Mouse (Mus musculus): Measurements from ENCODE around the gene Olfr1121. TPM values are rescaled to one million over a fixed set of nuclear protein-coding genes. Genes with fewer than 3 reads are reported as not detected.
"Not testable (repeated sequence)": the region's sequence is repeated elsewhere in the genome, so short reads cannot be mapped to it uniquely, and the experiment has no call there.

Olfr1121 gene
- not detected in 2 replicates for polyA plus RNA-seq (2015; fragmentation: Nextera tagmentation; extraction: Ambion mirVana)

DNA sequence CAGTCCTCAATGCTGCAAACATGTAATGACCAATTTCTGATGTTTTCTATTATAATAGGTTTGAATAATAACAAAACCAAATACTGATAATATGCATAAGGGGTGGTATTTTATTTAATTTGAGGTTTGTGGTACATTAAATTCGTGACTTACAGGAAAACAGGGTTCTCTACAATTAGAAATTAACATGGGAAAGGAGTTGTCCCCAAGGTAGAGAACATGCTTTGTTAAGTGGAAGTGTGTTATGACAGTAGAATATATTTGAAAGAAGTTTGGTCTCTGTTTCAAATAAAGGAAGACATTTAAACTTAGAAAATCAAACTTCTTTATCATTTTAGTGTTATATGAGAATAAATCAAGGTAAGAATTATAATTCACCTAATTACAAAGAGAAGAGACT lies at the start of gene Olfr1121:
Gene Olfr1121, plus strand, starts transcription at position 301 of the 400 bp plus-strand sequence.
- Histone ChIP-seq H3K27me3 (replicated peaks; ENCODE audit: control insufficient read depth, insufficient read depth, low read length) (no peaks in the 10 kb centered on the region), H3K4me1 (replicated peaks; ENCODE audit: control insufficient read depth, insufficient read depth, low read length) (no peaks in the 10 kb centered on the region), H3K9me3 (ENCODE audit: control insufficient read depth, low read length) (no peaks in the 10 kb centered on the region), H3K36me3 (ENCODE audit: control insufficient read depth, insufficient read depth) (no peaks in the 10 kb centered on the region), H3K27ac (ENCODE audit: low read length) (no peak within 1 kb of the TSS), H3K4me2 (ENCODE audit: low read length) (no peak within 1 kb of the TSS), H3K9ac (replicated peaks; ENCODE audit: low read depth, low read length) (no peak within 1 kb of the TSS), H3K4me3 (replicated peaks; ENCODE audit: low read length) (no peak within 1 kb of the TSS)
- WGBS, result 35% methylated on average over 1 of the region's 1 CpGs
- ATAC-seq, result no peak

DNA sequence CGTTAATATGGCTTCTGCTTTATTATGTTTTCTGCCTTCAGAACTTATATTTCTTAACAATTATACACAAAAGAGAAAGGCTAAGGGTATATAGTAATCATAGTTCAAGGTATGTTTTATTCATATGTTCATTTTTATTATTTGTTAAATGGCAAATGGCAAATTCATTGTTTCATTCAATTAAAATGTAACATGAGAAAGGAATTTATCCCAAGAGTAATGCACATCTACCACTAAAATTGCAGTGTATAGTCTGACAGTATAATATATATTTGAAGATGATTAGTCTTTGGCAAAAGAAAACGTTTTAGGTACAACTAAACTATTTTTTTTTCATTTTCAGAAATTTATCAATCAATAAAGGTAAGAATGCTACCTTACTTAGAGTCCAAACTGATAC lies 15.2 kb upstream of the Olfr1121 start, which contains the start of gene Olfr1120:
Gene Olfr1120, plus strand, starts transcription at position 301 of the 400 bp plus-strand sequence.
- H3K27ac ChIP-seq (ENCODE audit: low read length), result no peak within 1 kb of the TSS
- H3K4me1 ChIP-seq (replicated peaks; ENCODE audit: control insufficient read depth, insufficient read depth, low read length), result no peaks in the 10 kb centered on the region
- 60% methylated on average over 2 of the region's 2 CpGs for WGBS
- H3K27me3 ChIP-seq (replicated peaks; ENCODE audit: control insufficient read depth, insufficient read depth, low read length), result no peaks in the 10 kb centered on the region
- H3K4me3 ChIP-seq (replicated peaks; ENCODE audit: low read length), result no peak within 1 kb of the TSS
- no peaks in the 10 kb centered on the region for H3K36me3 ChIP-seq (ENCODE audit: control insufficient read depth, insufficient read depth)
- no peak within 1 kb of the TSS for H3K9ac ChIP-seq (replicated peaks; ENCODE audit: low read depth, low read length)
- H3K9me3 ChIP-seq (ENCODE audit: control insufficient read depth, low read length), result no peaks in the 10 kb centered on the region
- H3K4me2 ChIP-seq (ENCODE audit: low read length), result no peak within 1 kb of the TSS
- ATAC-seq, result no peak

DNA sequence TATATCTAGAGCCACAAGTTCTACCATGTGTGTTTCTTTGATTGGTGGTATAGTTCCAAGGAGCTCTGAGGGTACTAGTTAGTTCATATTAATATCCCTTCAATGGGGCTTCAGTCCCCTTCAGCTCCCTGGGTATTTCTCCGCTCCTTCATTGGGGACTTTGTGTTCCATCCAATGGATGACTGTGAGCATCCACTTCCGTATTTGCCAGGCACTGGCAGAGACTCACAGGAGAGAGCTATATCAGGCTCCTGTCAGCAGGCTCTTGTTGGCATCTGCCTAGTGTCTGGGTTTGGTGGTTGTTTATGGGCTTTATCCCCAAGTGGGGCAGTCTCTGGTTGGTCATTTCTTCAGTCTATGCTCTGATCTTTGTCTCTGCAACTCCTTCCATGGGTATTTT lies 9.6 kb upstream of the Olfr1121 start:
- H3K9me3 ChIP-seq (ENCODE audit: control insufficient read depth, low read length); H3K27ac ChIP-seq (ENCODE audit: low read length); ATAC-seq; H3K4me1 ChIP-seq (replicated peaks; ENCODE audit: control insufficient read depth, insufficient read depth, low read length); H3K4me3 ChIP-seq (replicated peaks; ENCODE audit: low read length); H3K9ac ChIP-seq (replicated peaks; ENCODE audit: low read depth, low read length); H3K4me2 ChIP-seq (ENCODE audit: low read length); H3K27me3 ChIP-seq (replicated peaks; ENCODE audit: control insufficient read depth, insufficient read depth, low read length); H3K36me3 ChIP-seq (ENCODE audit: control insufficient read depth, insufficient read depth): not testable (repeated sequence)
- WGBS, result 98% methylated on average over 2 of the region's 2 CpGs

DNA sequence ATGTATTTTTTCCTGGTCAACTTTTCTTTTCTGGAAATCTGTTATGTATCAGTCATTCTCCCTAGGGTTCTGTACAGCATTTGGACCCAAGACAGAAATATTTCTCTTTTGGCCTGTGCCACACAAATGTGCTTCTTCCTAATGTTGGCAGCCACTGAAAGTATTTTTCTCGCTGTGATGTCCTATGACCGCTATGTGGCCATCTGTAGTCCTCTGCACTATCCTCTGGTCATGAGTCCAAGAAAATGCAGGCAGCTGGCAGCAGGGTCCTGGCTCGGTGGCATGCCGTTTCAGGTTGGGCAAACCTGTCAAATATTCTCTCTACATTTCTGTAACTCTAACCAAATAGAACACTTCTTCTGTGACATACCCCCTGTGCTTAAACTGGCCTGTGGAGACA lies 2.0 kb downstream of the Olfr1121 start:
- Histone ChIP-seq H3K4me2 (ENCODE audit: low read length) (no peak overlapping the region), H3K9ac (replicated peaks; ENCODE audit: low read depth, low read length) (no peak overlapping the region), H3K27me3 (replicated peaks; ENCODE audit: control insufficient read depth, insufficient read depth, low read length) (no peaks in the 10 kb centered on the region), H3K27ac (ENCODE audit: low read length) (no peak overlapping the region), H3K4me3 (replicated peaks; ENCODE audit: low read length) (no peak overlapping the region), H3K36me3 (ENCODE audit: control insufficient read depth, insufficient read depth) (no peaks in the 10 kb centered on the region), H3K9me3 (ENCODE audit: control insufficient read depth, low read length) (no peaks in the 10 kb centered on the region), H3K4me1 (replicated peaks; ENCODE audit: control insufficient read depth, insufficient read depth, low read length) (no peaks in the 10 kb centered on the region)
- ATAC-seq, result no peak
- 89% methylated on average over 4 of the region's 4 CpGs for WGBS

DNA sequence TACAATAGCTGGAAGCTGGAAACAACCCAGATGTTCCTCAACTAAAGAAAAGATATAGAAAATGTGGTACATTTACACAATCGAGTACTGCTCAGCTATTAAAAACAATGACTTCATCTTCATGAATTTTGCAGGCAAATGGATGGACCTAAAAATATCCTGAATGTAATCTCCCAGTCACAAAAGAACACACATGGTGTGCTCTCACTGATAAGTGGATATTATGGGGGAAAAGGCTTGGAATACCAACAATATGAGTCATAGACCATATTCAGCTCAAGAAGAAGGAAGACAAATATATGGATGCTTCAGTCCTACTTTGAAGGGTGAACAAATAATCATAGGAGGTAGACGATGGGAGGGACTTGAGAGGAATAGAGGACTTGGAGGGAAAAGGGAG lies 14.2 kb downstream of the Olfr1121 start:
- H3K36me3 ChIP-seq (ENCODE audit: control insufficient read depth, insufficient read depth), result no peaks in the 10 kb centered on the region

DNA sequence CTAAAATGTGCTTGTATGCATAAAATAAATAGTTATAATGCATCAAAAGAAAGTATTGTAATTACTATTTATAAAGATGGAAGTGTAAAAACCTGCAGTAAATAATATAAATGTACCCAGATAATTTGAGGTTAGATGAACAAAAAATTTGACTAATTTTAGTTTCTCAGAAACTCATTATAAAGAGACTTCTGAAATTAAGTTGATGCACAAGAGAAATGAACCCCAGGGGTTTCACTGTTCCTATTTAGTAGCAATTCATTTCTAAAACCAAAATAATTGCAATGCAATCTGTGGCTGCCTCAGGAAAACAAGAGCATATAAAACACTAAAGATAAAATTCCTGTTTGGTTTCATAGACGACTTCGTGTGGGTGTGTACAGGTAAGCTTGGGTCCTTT lies 15.9 kb downstream of the Olfr1121 start, which contains the start of gene Olfr1122:
Gene Olfr1122, plus strand, starts transcription at position 301 of the 400 bp plus-strand sequence.
- H3K36me3 ChIP-seq (ENCODE audit: control insufficient read depth, insufficient read depth), result no peaks in the 10 kb centered on the region
- no peak within 1 kb of the TSS for H3K4me3 ChIP-seq (replicated peaks; ENCODE audit: low read length)
- WGBS, result 91% methylated on average over 2 of the region's 2 CpGs
- no peak within 1 kb of the TSS for H3K9ac ChIP-seq (replicated peaks; ENCODE audit: low read depth, low read length)
- H3K9me3 ChIP-seq (ENCODE audit: control insufficient read depth, low read length), result no peaks in the 10 kb centered on the region
- no peaks in the 10 kb centered on the region for H3K27me3 ChIP-seq (replicated peaks; ENCODE audit: control insufficient read depth, insufficient read depth, low read length)
- no peak within 1 kb of the TSS for H3K27ac ChIP-seq (ENCODE audit: low read length)
- H3K4me1 ChIP-seq (replicated peaks; ENCODE audit: control insufficient read depth, insufficient read depth, low read length), result no peaks in the 10 kb centered on the region
- H3K4me2 ChIP-seq (ENCODE audit: low read length), result no peak within 1 kb of the TSS
- no peak for ATAC-seq

More for the DNA sequence above, 14.2 kb downstream of the Olfr1121 start:
- H3K9me3 ChIP-seq (ENCODE audit: control insufficient read depth, low read length), result no peaks in the 10 kb centered on the region
- no peak overlapping the region for H3K4me3 ChIP-seq (replicated peaks; ENCODE audit: low read length)
- ATAC-seq, result no peak
- no peaks in the 10 kb centered on the region for H3K4me1 ChIP-seq (replicated peaks; ENCODE audit: control insufficient read depth, insufficient read depth, low read length)
- no peaks in the 10 kb centered on the region for H3K27me3 ChIP-seq (replicated peaks; ENCODE audit: control insufficient read depth, insufficient read depth, low read length)
- H3K27ac ChIP-seq (ENCODE audit: low read length), result no peak overlapping the region
- H3K9ac ChIP-seq (replicated peaks; ENCODE audit: low read depth, low read length), result no peak overlapping the region
- no peak overlapping the region for H3K4me2 ChIP-seq (ENCODE audit: low read length)
- 87% methylated on average over 2 of the region's 2 CpGs for WGBS

DNA sequence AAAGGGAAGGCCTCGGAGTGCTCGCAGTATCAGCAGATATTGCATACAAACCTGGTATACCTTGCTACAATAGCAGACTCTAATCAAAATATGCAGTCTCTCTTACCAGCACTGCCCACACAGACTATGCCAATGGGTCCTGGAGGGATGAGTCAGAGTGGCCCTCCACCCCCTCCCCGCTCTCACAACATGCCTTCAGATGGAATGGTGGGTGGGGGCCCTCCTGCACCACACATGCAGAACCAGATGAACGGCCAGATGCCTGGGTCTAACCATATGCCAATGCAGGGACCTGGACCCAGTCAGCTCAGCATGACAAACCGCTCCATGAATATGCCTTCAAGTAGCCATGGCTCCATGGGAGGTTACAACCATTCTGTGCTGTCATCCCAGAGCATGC lies 23.9 kb downstream of the Olfr1121 start:
- H3K9ac ChIP-seq (replicated peaks; ENCODE audit: low read depth, low read length); H3K4me1 ChIP-seq (replicated peaks; ENCODE audit: control insufficient read depth, insufficient read depth, low read length); H3K4me3 ChIP-seq (replicated peaks; ENCODE audit: low read length); H3K27ac ChIP-seq (ENCODE audit: low read length); ATAC-seq; H3K36me3 ChIP-seq (ENCODE audit: control insufficient read depth, insufficient read depth); H3K4me2 ChIP-seq (ENCODE audit: low read length); H3K27me3 ChIP-seq (replicated peaks; ENCODE audit: control insufficient read depth, insufficient read depth, low read length); H3K9me3 ChIP-seq (ENCODE audit: control insufficient read depth, low read length): not testable (repeated sequence)
- WGBS, result 90% methylated on average over 4 of the region's 5 CpGs

DNA sequence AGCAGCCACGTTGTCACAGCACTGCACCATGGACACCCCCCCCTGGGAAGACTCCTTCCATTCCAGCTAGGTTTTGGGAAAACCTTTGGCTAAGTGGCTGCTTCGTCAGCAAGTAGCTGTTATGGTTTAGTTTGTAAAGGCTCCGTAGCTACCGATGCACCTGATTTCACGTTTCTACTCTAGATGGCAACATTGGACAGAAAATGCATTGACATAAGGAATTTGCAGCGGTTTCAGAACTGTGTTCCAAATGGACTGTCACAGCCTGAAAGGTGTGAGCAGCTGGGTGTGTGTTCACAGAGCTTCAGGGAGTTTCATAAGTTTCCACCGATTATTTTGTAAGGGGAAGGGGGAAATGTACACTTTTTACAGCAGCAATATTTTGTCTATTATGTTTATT lies 25.0 kb downstream of the Olfr1121 start:
- H3K4me1 ChIP-seq (replicated peaks; ENCODE audit: control insufficient read depth, insufficient read depth, low read length); ATAC-seq; H3K9me3 ChIP-seq (ENCODE audit: control insufficient read depth, low read length); H3K27me3 ChIP-seq (replicated peaks; ENCODE audit: control insufficient read depth, insufficient read depth, low read length); H3K36me3 ChIP-seq (ENCODE audit: control insufficient read depth, insufficient read depth); H3K9ac ChIP-seq (replicated peaks; ENCODE audit: low read depth, low read length); H3K4me3 ChIP-seq (replicated peaks; ENCODE audit: low read length); H3K27ac ChIP-seq (ENCODE audit: low read length); H3K4me2 ChIP-seq (ENCODE audit: low read length): not testable (repeated sequence)
- 82% methylated on average over 7 of the region's 7 CpGs for WGBS

DNA sequence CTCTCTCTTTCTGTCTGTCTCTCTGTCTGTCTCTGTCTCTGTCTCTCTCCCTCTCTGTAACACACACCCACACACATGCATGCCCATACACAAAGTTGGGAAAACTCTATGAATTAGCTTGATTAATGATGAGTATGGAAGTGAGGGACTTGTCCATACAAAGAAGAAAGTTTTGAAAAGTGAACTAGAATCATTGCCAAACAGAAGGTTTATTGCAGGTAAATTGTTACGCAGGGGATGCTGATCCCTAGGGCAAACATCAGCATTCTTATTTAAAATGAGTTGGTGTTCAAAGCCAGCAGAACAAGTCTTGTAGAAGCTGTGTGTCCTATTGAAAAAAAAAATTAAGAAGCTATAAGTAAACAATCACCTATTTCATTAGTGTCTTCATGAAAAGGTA lies 46.6 kb downstream of the Olfr1121 start, which contains the start of gene Olfr1123:
Gene Olfr1123, plus strand, starts transcription at position 301 of the 400 bp plus-strand sequence.
- WGBS, result 88% methylated on average over 1 of the region's 1 CpGs
- Histone ChIP-seq H3K4me1 (replicated peaks; ENCODE audit: control insufficient read depth, insufficient read depth, low read length) (no peaks in the 10 kb centered on the region), H3K27ac (ENCODE audit: low read length) (no peak within 1 kb of the TSS), H3K9me3 (ENCODE audit: control insufficient read depth, low read length) (no peaks in the 10 kb centered on the region), H3K36me3 (ENCODE audit: control insufficient read depth, insufficient read depth) (no peaks in the 10 kb centered on the region), H3K27me3 (replicated peaks; ENCODE audit: control insufficient read depth, insufficient read depth, low read length) (no peaks in the 10 kb centered on the region), H3K4me2 (ENCODE audit: low read length) (no peak within 1 kb of the TSS), H3K4me3 (replicated peaks; ENCODE audit: low read length) (no peak within 1 kb of the TSS), H3K9ac (replicated peaks; ENCODE audit: low read depth, low read length) (no peak within 1 kb of the TSS)
- no peak for ATAC-seq

Measured in forebrain, embryonic 16.5 days (tissue).